Mouse (Mus musculus) limb, embryonic 13.5 days (tissue): ENCODE results near the gene Eid3. TPM values are rescaled to one million over a fixed set of nuclear protein-coding genes. Genes with fewer than 3 reads are reported as not detected.

ENCODE experiments used
- ATAC-seq: fragments of 200-750 bp; cut with Nextera tagmentation; 2 replicates; pipeline ENCODE4 v1.8.0; 2017; ENCODE audit warnings: low read depth, moderate number of reproducible peaks, moderate TSS enrichment; ENCODE audit not compliant: low FRiP score
- H3K27ac ChIP-seq: fragments of 300-500 bp; sonication (generic); 2 replicates; pipeline ENCODE4 v1.5.1; 2015; ENCODE audit warnings: inconsistent platforms, mild to moderate bottlenecking, moderate library complexity
- H3K27me3 ChIP-seq: fragments of 300-500 bp; sonication (generic); 2 replicates; pipeline ENCODE4 v1.6.1; 2015; ENCODE audit warnings: mild to moderate bottlenecking, inconsistent platforms
- H3K36me3 ChIP-seq: fragments of 300-500 bp; sonication (generic); 2 replicates; pipeline ENCODE4 v1.6.1; 2015; ENCODE audit warnings: inconsistent platforms, mild to moderate bottlenecking, moderate library complexity
- H3K4me1 ChIP-seq: fragments of 300-500 bp; sonication (generic); 2 replicates; pipeline ENCODE4 v1.6.1; 2015; ENCODE audit warnings: inconsistent platforms
- H3K4me2 ChIP-seq: fragments of 300-500 bp; sonication (generic); replicated peaks from 2 replicates; pipeline ENCODE4 v1.6.1; 2015; ENCODE audit warnings: inconsistent platforms, mild to moderate bottlenecking, moderate library complexity
- H3K4me3 ChIP-seq: fragments of 300-500 bp; sonication (generic); 2 replicates; pipeline ENCODE4 v1.5.1; 2015; ENCODE audit warnings: moderate library complexity, mild to moderate bottlenecking, inconsistent platforms
- H3K9ac ChIP-seq: fragments of 300-500 bp; sonication (generic); 2 replicates; pipeline ENCODE4 v1.6.1; 2015; ENCODE audit warnings: mild to moderate bottlenecking, inconsistent platforms
- H3K9me3 ChIP-seq: fragments of 300-500 bp; sonication (generic); 2 replicates; pipeline ENCODE4 v1.6.1; 2016; ENCODE audit warnings: inconsistent platforms
- WGBS: fragments of 180-500 bp; shearing (Covaris S2); methylation state at CpG from one replicate; pipeline ENCODE4 v1.1.7; 2015; 5-methylcytosine and 5-hydroxymethylcytosine counted together
- polyA plus RNA-seq: library from polyadenylated mRNA; unstranded; fragments of >200 nt; fragmentation: Nextera tagmentation; extraction: Ambion mirVana; gene quantifications from 2 replicates; pipeline ENCODE4 v1.2.1, GENCODE M21; 2015

The Eid3 gene
- polyA plus RNA-seq, 1 experiment from 2014 or later = 0.51 TPM

GRCm38 (mm10) chr10:82844731-82845130 is 21.7 kb upstream of the Eid3 start:
- ATAC-seq = no peak
- no peak overlapping the region for H3K4me3 ChIP-seq
- no peaks in the 10 kb centered on the region for H3K27me3 ChIP-seq
- H3K27ac ChIP-seq = no peak overlapping the region
- WGBS = 80% methylated on average over 8 of the region's 8 CpGs
- H3K9ac ChIP-seq = no peak overlapping the region
- H3K9me3 ChIP-seq = no peaks in the 10 kb centered on the region
- H3K4me2 ChIP-seq = no peak overlapping the region
- peaks cover 2% of the 10 kb centered on the region for H3K4me1 ChIP-seq
- H3K36me3 ChIP-seq = no peaks in the 10 kb centered on the region

- no peak overlapping the region for H3K9ac ChIP-seq
- no peaks in the 10 kb centered on the region for H3K36me3 ChIP-seq
- no peak overlapping the region for H3K4me3 ChIP-seq
- no peak overlapping the region for H3K4me2 ChIP-seq
- peaks cover 11% of the 10 kb centered on the region for H3K4me1 ChIP-seq
- no peak for ATAC-seq
- 85% methylated on average over 9 of the region's 9 CpGs for WGBS
- H3K9me3 ChIP-seq = no peaks in the 10 kb centered on the region
- no peaks in the 10 kb centered on the region for H3K27me3 ChIP-seq
- no peak overlapping the region for H3K27ac ChIP-seq
Observed at GRCm38 (mm10) chr10:82847821-82848459, 18.5 kb upstream of the Eid3 start.

DNA sequence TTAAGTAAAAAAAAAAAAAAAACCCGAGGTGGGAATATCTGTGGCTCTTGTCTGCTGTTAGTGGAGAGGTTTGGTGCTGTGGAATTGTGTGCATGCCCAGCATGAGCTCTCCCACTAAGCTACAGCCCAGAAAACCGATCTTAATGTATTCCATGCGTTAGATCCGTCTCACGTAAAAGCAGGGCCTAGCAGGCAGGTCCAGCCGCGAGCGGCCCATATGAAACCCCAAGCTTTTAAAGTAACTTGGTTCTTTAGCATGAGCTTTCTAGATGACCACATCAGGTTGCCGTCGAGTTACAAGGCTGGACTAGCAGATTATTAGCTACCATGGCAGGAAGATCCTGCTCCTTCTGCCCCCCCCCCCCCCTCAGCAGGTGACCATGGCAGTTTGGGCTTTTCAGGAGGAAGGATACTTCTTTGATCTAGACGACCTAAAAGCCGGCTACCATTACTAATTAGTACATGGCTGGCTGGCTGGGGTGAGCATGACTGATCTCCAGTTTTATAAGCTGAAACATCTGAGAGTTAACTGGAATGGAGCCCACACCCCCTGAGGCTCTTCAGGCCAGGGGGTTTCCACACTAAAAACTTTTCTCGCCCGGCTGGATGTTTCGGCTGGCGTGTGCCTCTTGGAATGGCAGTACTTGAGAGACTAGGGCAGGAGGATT is 16.6 kb upstream of the Eid3 start:
- Histone ChIP-seq H3K4me1 (peaks cover 11% of the 10 kb centered on the region), H3K36me3 (no peaks in the 10 kb centered on the region), H3K27ac (no peak overlapping the region; the same call in 1 of the 2 replicates), H3K4me3 (no peak overlapping the region), H3K9me3 (no peaks in the 10 kb centered on the region), H3K27me3 (no peaks in the 10 kb centered on the region), H3K4me2 (no peak overlapping the region), H3K9ac (no peak overlapping the region)
- ATAC-seq = peak; percentile 57
- 14% methylated on average over 16 of the region's 16 CpGs for WGBS

DNA sequence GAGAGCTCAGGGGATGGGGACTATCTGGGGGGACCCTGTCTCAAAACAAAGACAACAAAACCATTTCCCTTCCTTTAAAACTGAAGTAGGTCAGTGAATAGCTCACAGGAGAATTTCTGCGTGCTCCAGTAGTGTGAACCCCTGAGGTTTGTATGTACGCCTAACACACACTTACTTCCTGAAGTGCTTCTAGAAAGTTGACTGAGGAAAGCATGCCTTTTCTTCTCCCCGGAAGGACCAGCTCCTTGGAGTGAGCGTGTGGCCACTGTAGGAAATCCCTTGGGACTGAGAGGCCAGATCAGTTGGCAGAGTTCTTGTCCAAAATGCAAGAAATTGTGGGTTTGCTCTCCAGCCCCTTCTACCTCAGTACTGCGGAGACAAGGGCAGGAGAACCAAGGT is 16.1 kb upstream of the Eid3 start:
- no peak overlapping the region; the same call in 1 of the 2 replicates for H3K27ac ChIP-seq
- no peaks in the 10 kb centered on the region for H3K36me3 ChIP-seq
- no peak for ATAC-seq
- H3K9ac ChIP-seq = no peak overlapping the region; the same call in 1 of the 2 replicates
- H3K9me3 ChIP-seq = no peaks in the 10 kb centered on the region
- H3K4me1 ChIP-seq = peaks cover 11% of the 10 kb centered on the region
- no peak overlapping the region for H3K4me3 ChIP-seq
- WGBS = 69% methylated on average over 5 of the region's 5 CpGs
- H3K27me3 ChIP-seq = no peaks in the 10 kb centered on the region
- no peak overlapping the region for H3K4me2 ChIP-seq

DNA sequence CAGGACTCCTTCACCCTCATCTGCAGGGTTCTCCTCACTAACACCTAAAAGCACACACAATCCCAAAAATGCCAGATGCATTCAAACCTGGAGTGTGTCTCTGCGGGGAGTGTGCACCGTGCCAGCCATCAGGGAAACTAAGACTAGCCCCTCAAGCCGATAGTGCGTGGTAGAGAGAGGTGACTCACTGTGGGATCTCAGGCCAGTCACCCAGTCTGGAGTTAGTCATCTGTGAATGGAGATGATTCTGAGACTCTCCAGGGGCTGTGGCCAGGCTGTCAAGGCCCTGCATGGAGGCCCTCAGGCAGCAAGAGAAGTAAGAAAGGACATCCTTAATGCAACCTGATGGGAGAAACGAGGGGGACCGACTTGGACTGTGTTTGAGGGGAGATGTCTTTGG is 14.7 kb upstream of the Eid3 start:
- no peak overlapping the region for H3K4me2 ChIP-seq

GRCm38 (mm10) chr10:82858032-82858680 is 8.3 kb upstream of the Eid3 start:
- peak overlapping the region; percentile 93; the same call in 1 of the 2 replicates for H3K27ac ChIP-seq
- H3K9ac ChIP-seq = peak overlapping the region; percentile 73; the same call in 1 of the 2 replicates
- H3K4me3 ChIP-seq = peak overlapping the region; percentile 81
- WGBS = 58% methylated on average over 10 of the region's 10 CpGs
- H3K4me2 ChIP-seq = peak overlapping the region; percentile 80
- no peaks in the 10 kb centered on the region for H3K27me3 ChIP-seq
- H3K4me1 ChIP-seq = peaks cover 32% of the 10 kb centered on the region
- no peaks in the 10 kb centered on the region for H3K9me3 ChIP-seq
- ATAC-seq = no peak
- peaks cover 3% of the 10 kb centered on the region; the same call in 1 of the 2 replicates for H3K36me3 ChIP-seq

More for the DNA sequence above, 14.7 kb upstream of the Eid3 start:
- Histone ChIP-seq H3K27ac (no peak overlapping the region), H3K4me1 (peaks cover 11% of the 10 kb centered on the region), H3K36me3 (no peaks in the 10 kb centered on the region), H3K4me3 (no peak overlapping the region), H3K9me3 (no peaks in the 10 kb centered on the region), H3K9ac (no peak overlapping the region), H3K27me3 (no peaks in the 10 kb centered on the region)
- no peak for ATAC-seq
- WGBS = 83% methylated on average over 6 of the region's 6 CpGs

DNA sequence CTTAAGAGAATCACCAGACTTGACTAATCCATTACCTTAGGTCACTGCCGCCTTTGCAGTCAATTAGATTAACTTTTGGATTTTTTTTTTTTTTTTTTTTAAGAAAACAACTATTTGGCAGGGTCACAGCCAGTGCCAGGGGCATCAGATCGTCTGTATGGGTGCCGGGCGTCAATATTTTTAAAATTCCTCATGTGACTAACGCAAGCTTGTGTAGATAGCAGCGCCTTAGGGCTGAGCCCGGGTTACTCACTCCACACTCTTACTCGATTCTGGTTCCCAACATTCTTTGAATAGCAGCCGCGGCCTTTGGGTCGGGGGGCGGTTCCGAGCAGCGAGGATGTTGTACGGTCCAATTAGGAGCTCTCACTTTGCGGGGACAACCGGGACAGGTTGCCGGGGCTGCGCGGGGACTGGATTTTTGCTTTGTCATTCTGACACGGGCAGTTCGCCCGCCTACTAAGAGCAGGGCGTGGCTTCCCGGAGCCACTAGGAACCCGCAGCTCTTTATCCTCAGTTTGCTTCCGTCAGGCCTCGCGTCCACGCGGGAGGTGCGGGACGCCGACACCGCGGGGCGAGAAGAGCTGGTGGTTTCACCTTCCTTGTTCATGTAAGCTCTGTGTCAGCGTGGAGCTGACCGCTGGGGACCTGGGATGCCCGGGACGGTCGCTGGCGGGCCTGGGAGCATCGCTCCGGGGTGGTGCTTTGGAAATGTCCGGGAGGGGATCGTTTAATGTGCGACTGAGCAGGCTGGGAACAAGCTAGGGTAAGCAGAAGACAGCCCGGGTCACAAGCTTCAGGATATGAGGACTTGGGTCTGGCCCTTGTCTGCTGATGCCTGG is 7.5 kb upstream of the Eid3 start:
- under 1% methylated on average over 49 of the region's 49 CpGs for WGBS
- ATAC-seq = peak; percentile 85

GRCm38 (mm10) chr10:82859533-82859915 is 6.9 kb upstream of the Eid3 start:
- ATAC-seq = peak; percentile 51
- WGBS = under 1% methylated on average over 8 of the region's 8 CpGs
- Histone ChIP-seq H3K4me3 (peak overlapping the region; percentile 81), H3K4me2 (peak overlapping the region; percentile 80), H3K9me3 (no peaks in the 10 kb centered on the region), H3K27ac (peak overlapping the region; percentile 93), H3K9ac (peak overlapping the region; percentile 73), H3K4me1 (peaks cover 41% of the 10 kb centered on the region), H3K36me3 (peaks cover 16% of the 10 kb centered on the region), H3K27me3 (no peaks in the 10 kb centered on the region)

More for the DNA sequence above, 7.5 kb upstream of the Eid3 start:
- Histone ChIP-seq H3K36me3 (peaks cover 10% of the 10 kb centered on the region), H3K4me3 (peak overlapping the region; percentile 81), H3K4me2 (peak overlapping the region; percentile 80), H3K27ac (peak overlapping the region; percentile 93), H3K27me3 (no peaks in the 10 kb centered on the region), H3K9ac (peak overlapping the region; percentile 73), H3K4me1 (peaks cover 40% of the 10 kb centered on the region), H3K9me3 (no peaks in the 10 kb centered on the region)

DNA sequence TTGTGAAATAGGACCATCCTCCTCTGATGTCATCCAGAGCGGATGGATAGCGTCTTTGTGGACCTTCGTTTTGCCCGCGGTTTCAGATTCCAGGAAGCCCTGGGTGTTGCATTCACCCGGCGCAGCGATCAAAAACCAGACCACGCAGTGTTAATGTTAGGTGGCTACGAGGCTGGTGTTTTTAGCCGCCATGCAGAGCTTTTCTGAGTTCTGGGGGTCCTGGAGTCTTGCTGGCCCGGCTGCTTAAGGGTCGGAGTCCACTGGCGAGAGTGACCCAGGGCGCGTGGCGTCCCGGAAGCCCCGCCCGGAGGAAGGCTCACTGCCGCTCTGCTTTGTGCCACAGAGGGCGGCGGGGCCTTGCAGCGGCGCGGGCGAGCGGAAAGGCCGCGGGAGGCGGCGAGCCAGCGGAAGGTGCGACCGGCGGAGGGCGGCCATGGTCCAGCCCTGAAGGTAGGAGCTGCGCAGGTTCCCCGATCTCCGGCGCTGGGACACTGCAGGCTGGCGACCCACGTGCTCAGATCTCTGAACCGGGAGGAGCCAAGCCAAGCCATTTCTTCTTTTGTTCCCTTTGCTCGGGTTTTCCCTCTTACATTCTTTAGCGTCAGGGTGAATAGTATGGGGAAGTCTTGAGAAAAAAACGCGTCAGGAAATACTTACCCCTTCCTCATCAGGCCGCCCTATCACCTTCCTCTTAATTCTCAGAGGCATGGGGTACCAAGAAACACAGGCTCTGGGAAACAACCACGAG is 6.1 kb upstream of the Eid3 start:
- H3K4me1 ChIP-seq = peaks cover 41% of the 10 kb centered on the region
- peak; percentile 49 for ATAC-seq
- H3K36me3 ChIP-seq = peaks cover 21% of the 10 kb centered on the region
- peak overlapping the region; percentile 80 for H3K4me2 ChIP-seq
- H3K4me3 ChIP-seq = peak overlapping the region; percentile 81
- H3K9ac ChIP-seq = peak overlapping the region; percentile 88
- peak overlapping the region; percentile 93 for H3K27ac ChIP-seq
- H3K27me3 ChIP-seq = no peaks in the 10 kb centered on the region
- no peaks in the 10 kb centered on the region for H3K9me3 ChIP-seq
- under 1% methylated on average over 49 of the region's 50 CpGs for WGBS

GRCm38 (mm10) chr10:82860929-82861315 is 5.5 kb upstream of the Eid3 start:
- Histone ChIP-seq H3K27me3 (no peaks in the 10 kb centered on the region), H3K27ac (peak overlapping the region; percentile 93), H3K4me1 (peaks cover 41% of the 10 kb centered on the region), H3K9ac (peak overlapping the region; percentile 88), H3K4me3 (peak overlapping the region; percentile 81), H3K36me3 (peaks cover 25% of the 10 kb centered on the region), H3K4me2 (peak overlapping the region; percentile 80), H3K9me3 (no peaks in the 10 kb centered on the region)
- ATAC-seq = no peak
- 7% methylated on average over 8 of the region's 8 CpGs for WGBS

GRCm38 (mm10) chr10:82863106-82863680 is 3.2 kb upstream of the Eid3 start:
- ATAC-seq = no peak
- Histone ChIP-seq H3K9me3 (no peaks in the 10 kb centered on the region), H3K4me3 (no peak overlapping the region), H3K27ac (no peak overlapping the region), H3K27me3 (no peaks in the 10 kb centered on the region), H3K4me1 (peaks cover 39% of the 10 kb centered on the region), H3K4me2 (peak overlapping the region; percentile 11; the same call in 1 of the 2 replicates), H3K9ac (no peak overlapping the region), H3K36me3 (peaks cover 43% of the 10 kb centered on the region)
- WGBS = 78% methylated on average over 5 of the region's 5 CpGs
